23 mouse cellular contexts compared by ENCODE assay signal in genomic region chr1:177565678-177566077, GRCm38 (mm10).
DNase-seq lines count a peak whose midpoint lies in the region; ATAC-seq and TF ChIP-seq lines count a peak whose summit lies in the region.
"Had no signal": no experiment of that assay in that cellular context is flagged by ENCODE, and none has a peak within 500 bp of the region (broad histone marks: within the 10 kb centered on the region; RNA-seq: fewer than 3 reads in every experiment).

No protein-coding gene starts in this region.

- H3K9me3 ChIP-seq in midbrain, embryonic 14.5 days (ENCODE audit: control insufficient read depth, low read length) = no peaks in the 10 kb centered on the region

- H3K4me2 ChIP-seq in myocyte (ENCODE audit: low read depth) = no peak overlapping the region
- no peak overlapping the region for H3K4me2 ChIP-seq in midbrain, embryonic 14.5 days (ENCODE audit: low read length)

- no peaks in the 10 kb centered on the region for H3K36me3 ChIP-seq in myocyte (ENCODE audit: control insufficient read depth, insufficient read depth)
- no peaks in the 10 kb centered on the region for H3K36me3 ChIP-seq in midbrain, embryonic 14.5 days (ENCODE audit: control insufficient read depth, insufficient read depth, low read length)
- H3K36me3 ChIP-seq: G1E had no signal

- intact Hi-C loops in heart, postnatal 14 days (cut with DNase I) = no loop called here

- no peak overlapping the region for H3K27ac ChIP-seq in midbrain, embryonic 14.5 days (replicated peaks; ENCODE audit: low read depth, low read length)

- H3ac ChIP-seq in myocyte (ENCODE audit: control insufficient read depth, insufficient read length) = no peak overlapping the region

- no peak overlapping the region for H3K9ac ChIP-seq in midbrain, embryonic 14.5 days (replicated peaks; ENCODE audit: low read length)

- WGBS in midbrain, embryonic 14.5 days = 87% methylated on average over 3 of the region's 3 CpGs

- no peak for ATAC-seq in midbrain, embryonic 14.5 days (ENCODE audit: low FRiP score, low TSS enrichment)
- ATAC-seq in erythroid progenitor cell, adult 5-6 weeks (replicated peaks; ENCODE audit: low FRiP score, poor library complexity, severe bottlenecking) = no peak
- ATAC-seq: activated CD4-positive, CD25-positive, alpha-beta regulatory T cell, adult 4 months; CD4-positive, CD25-positive, alpha-beta regulatory T cell, adult 4 months; Patski had no signal

- H3K4me1 ChIP-seq in midbrain, embryonic 14.5 days (ENCODE audit: control insufficient read depth, insufficient read depth, low read length) = peaks cover 8% of the 10 kb centered on the region; the same call in 1 of the 2 replicates

- H3K79me2 ChIP-seq in myocyte (ENCODE audit: control insufficient read depth, insufficient read depth) = no peaks in the 10 kb centered on the region

- TF ChIP-seq POLR2A in myocyte (IDR thresholded peaks at IDR 0.05; ENCODE audit: insufficient read length, low read depth) = no peak

- DNase-seq in heart, adult 11 months = peak; percentile 74
- DNase-seq in heart, postnatal 14 days = no peak
- peak; percentile 26 for DNase-seq in layer of hippocampus, adult 9-11 months
- no peak for DNase-seq in layer of hippocampus, adult 18-20 months (ENCODE audit: low spot score in 2 of 2)
- peak; percentile 68 for DNase-seq in brain, adult 2 months (ENCODE audit: low read depth, low spot score)
- DNase-seq in midbrain, embryonic 14.5 days = no peak
- DNase-seq: adrenal gland, adult 2 months; adrenal gland, adult 8-10 months; adrenal gland, postnatal 10 days; adrenal gland, postnatal 14 days; adrenal gland, postnatal 25 days; adrenal gland, postnatal 36 days; B cell, adult 2 months; cerebellum, adult 11 months; cerebellum, adult 11-12 months; cerebellum, adult 18-20 months had no signal

- no peaks in the 10 kb centered on the region for H3K27me3 ChIP-seq in myocyte (ENCODE audit: control insufficient read depth, insufficient read depth, insufficient read length)
- no peaks in the 10 kb centered on the region for H3K27me3 ChIP-seq in midbrain, embryonic 14.5 days (ENCODE audit: control insufficient read depth, insufficient read depth, low read length)
- H3K27me3 ChIP-seq: CH12.LX, Patski had no signal

- no peak overlapping the region for H3K4me3 ChIP-seq in myocyte
- H3K4me3 ChIP-seq in midbrain, embryonic 14.5 days (replicated peaks; ENCODE audit: low read depth, low read length) = no peak overlapping the region

TF ChIP-seq in myocyte, 11 proteins besides CTCF, POLR2A, EP300 and RAD21:
- TF ChIP-seq TCF12 (IDR thresholded peaks at IDR 0.05; ENCODE audit: insufficient read depth, poor library complexity, severe bottlenecking) (no peak), MAX (IDR thresholded peaks at IDR 0.05; ENCODE audit: low read depth) (no peak), MYOG (IDR thresholded peaks at IDR 0.05; ENCODE audit: control insufficient read depth in 1 of 3, insufficient read depth in 1 of 3, insufficient read length in 2 of 3, low read depth in 2 of 3) (peak in 1 of 3 experiments; percentile 7), CEBPB (IDR thresholded peaks at IDR 0.05; ENCODE audit: insufficient read depth, poor library complexity, severe bottlenecking) (no peak), TCF3 (IDR thresholded peaks at IDR 0.05; ENCODE audit: insufficient read length, low read depth) (no peak), SRF (IDR thresholded peaks at IDR 0.05; ENCODE audit: control insufficient read depth, insufficient read length, low read depth) (no peak), POLR2AphosphoS2 (IDR thresholded peaks at IDR 0.05; ENCODE audit: insufficient read length, low read depth) (no peak), MYOD1 (IDR thresholded peaks at IDR 0.05; ENCODE audit: control insufficient read depth in 1 of 3, insufficient read length in 2 of 3, low read depth in 2 of 3) (peak in 2 of 3 experiments; percentile 52 to 65)
TF ChIP-seq in myocyte: peak in this region for 2.

Comparison
In these comparisons a context has a peak if more than half of its experiments do, and no peak if none do; other contexts are left out.
1. DNase-seq: peak in heart, adult 11 months (single experiment), layer of hippocampus, adult 9-11 months (single experiment) and brain, adult 2 months (single experiment); none in heart, postnatal 14 days (0 of 2), layer of hippocampus, adult 18-20 months (0 of 2) and midbrain, embryonic 14.5 days (single experiment).